Mouse (Mus musculus): ENCODE data around the gene Nr2c2. TPM values are rescaled to one million over a fixed set of nuclear protein-coding genes. Genes with fewer than 3 reads are reported as not detected.

Nr2c2 gene
- total and polyA plus RNA-seq, 2 experiments, result 4.8 to 16.3 TPM

DNA sequence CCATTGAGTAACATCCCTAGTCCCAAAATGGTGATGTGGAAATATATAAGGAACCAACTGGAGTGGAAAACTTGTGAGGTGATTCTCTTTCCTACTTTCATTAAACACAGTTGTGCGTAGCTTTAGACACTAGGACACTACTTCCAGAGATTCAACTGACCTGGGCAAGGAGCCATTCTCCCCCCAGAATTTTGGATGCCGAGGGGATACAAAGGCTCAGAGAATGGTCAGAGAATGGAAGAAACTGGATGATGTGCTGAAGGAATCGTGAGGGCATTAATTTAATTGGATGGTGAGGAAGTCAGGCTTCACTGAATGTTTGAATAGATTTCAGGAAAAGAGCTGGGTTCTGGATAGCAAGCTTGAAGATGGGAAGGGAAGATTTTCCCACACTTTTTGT is 1.5 kb downstream of the Nr2c2 start:
- 27% methylated on average over 3 of the region's 3 CpGs for WGBS
- Histone ChIP-seq H3K4me3 (ENCODE audit: insufficient read depth, low read depth, low read length) (peak overlapping the region; percentile 79), H3K27ac (replicated peaks; ENCODE audit: insufficient read depth, low read depth, low read length) (peak overlapping the region; percentile 49), H3K36me3 (ENCODE audit: control insufficient read depth, insufficient read depth, low read length) (no peaks in the 10 kb centered on the region), H3K27me3 (ENCODE audit: control insufficient read depth, insufficient read depth, low read length) (no peaks in the 10 kb centered on the region), H3K9ac (ENCODE audit: low read depth, low read length) (peak overlapping the region; percentile 48), H3K4me1 (ENCODE audit: control insufficient read depth, insufficient read depth, low read length) (peaks cover 18% of the 10 kb centered on the region), H3K79me2 (ENCODE audit: control insufficient read depth, insufficient read depth, low read length) (peaks cover 18% of the 10 kb centered on the region; the same call in 1 of the 2 replicates)
- DNase-seq (ENCODE audit: extremely low read depth, low read depth, low spot score), result no peak
- TF ChIP-seq CTCF (IDR thresholded peaks at IDR 0.05; ENCODE audit: low read depth, low read length), result no peak
- TF ChIP-seq POLR2A (IDR thresholded peaks at IDR 0.05; ENCODE audit: extremely low read depth, insufficient read depth, low read length), result no peak

GRCm38 (mm10) chr6:92093869-92094268 is 2.7 kb downstream of the Nr2c2 start:
- Histone ChIP-seq H3K4me1 (ENCODE audit: control insufficient read depth, insufficient read depth, low read length) (peaks cover 20% of the 10 kb centered on the region), H3K9ac (ENCODE audit: low read depth, low read length) (no peak overlapping the region), H3K36me3 (ENCODE audit: control insufficient read depth, insufficient read depth, low read length) (no peaks in the 10 kb centered on the region), H3K79me2 (ENCODE audit: control insufficient read depth, insufficient read depth, low read length) (peaks cover 26% of the 10 kb centered on the region; the same call in 1 of the 2 replicates), H3K27ac (replicated peaks; ENCODE audit: insufficient read depth, low read depth, low read length) (no peak overlapping the region), H3K27me3 (ENCODE audit: control insufficient read depth, insufficient read depth, low read length) (no peaks in the 10 kb centered on the region), H3K4me3 (ENCODE audit: insufficient read depth, low read depth, low read length) (no peak overlapping the region)
- TF ChIP-seq CTCF (IDR thresholded peaks at IDR 0.05; ENCODE audit: low read depth, low read length) (no peak), POLR2A (IDR thresholded peaks at IDR 0.05; ENCODE audit: extremely low read depth, insufficient read depth, low read length) (no peak)
- no peak for DNase-seq (ENCODE audit: extremely low read depth, low read depth, low spot score)
- WGBS, result 85% methylated on average over 2 of the region's 2 CpGs

GRCm38 (mm10) chr6:92100679-92101360 is 9.6 kb downstream of the Nr2c2 start:
- H3K79me2 ChIP-seq (ENCODE audit: control insufficient read depth, insufficient read depth, low read length), result peaks cover 20% of the 10 kb centered on the region; the same call in 1 of the 2 replicates
- TF ChIP-seq POLR2A (IDR thresholded peaks at IDR 0.05; ENCODE audit: extremely low read depth, insufficient read depth, low read length) (no peak), CTCF (IDR thresholded peaks at IDR 0.05; ENCODE audit: low read depth, low read length) (no peak)
- no peaks in the 10 kb centered on the region for H3K27me3 ChIP-seq (ENCODE audit: control insufficient read depth, insufficient read depth, low read length)
- no peak overlapping the region for H3K9ac ChIP-seq (ENCODE audit: low read depth, low read length)
- H3K36me3 ChIP-seq (ENCODE audit: control insufficient read depth, insufficient read depth, low read length), result no peaks in the 10 kb centered on the region
- 85% methylated on average over 2 of the region's 2 CpGs for WGBS
- H3K4me3 ChIP-seq (ENCODE audit: insufficient read depth, low read depth, low read length), result no peak overlapping the region
- peak; percentile 24 for DNase-seq (ENCODE audit: extremely low read depth, low read depth, low spot score)
- peaks cover 6% of the 10 kb centered on the region; the same call in 1 of the 2 replicates for H3K4me1 ChIP-seq (ENCODE audit: control insufficient read depth, insufficient read depth, low read length)
- H3K27ac ChIP-seq (replicated peaks; ENCODE audit: insufficient read depth, low read depth, low read length), result no peak overlapping the region

GRCm38 (mm10) chr6:92124547-92124946 is 33.4 kb downstream of the Nr2c2 start:
- no peak for DNase-seq (ENCODE audit: extremely low read depth, low read depth, low spot score)
- no peak overlapping the region for H3K4me3 ChIP-seq (ENCODE audit: insufficient read depth, low read depth, low read length)
- no peaks in the 10 kb centered on the region for H3K27me3 ChIP-seq (ENCODE audit: control insufficient read depth, insufficient read depth, low read length)
- no peak overlapping the region for H3K9ac ChIP-seq (ENCODE audit: low read depth, low read length)
- no peak for TF ChIP-seq POLR2A (IDR thresholded peaks at IDR 0.05; ENCODE audit: extremely low read depth, insufficient read depth, low read length)
- no peak for TF ChIP-seq CTCF (IDR thresholded peaks at IDR 0.05; ENCODE audit: low read depth, low read length)
- no peak overlapping the region for H3K27ac ChIP-seq (replicated peaks; ENCODE audit: insufficient read depth, low read depth, low read length)
- H3K79me2 ChIP-seq (ENCODE audit: control insufficient read depth, insufficient read depth, low read length), result peaks cover 13% of the 10 kb centered on the region; the same call in 1 of the 2 replicates
- peaks cover 2% of the 10 kb centered on the region; the same call in 1 of the 2 replicates for H3K36me3 ChIP-seq (ENCODE audit: control insufficient read depth, insufficient read depth, low read length)
- H3K4me1 ChIP-seq (ENCODE audit: control insufficient read depth, insufficient read depth, low read length), result no peaks in the 10 kb centered on the region

- DNase-seq (ENCODE audit: extremely low read depth, low read depth, low spot score), result no peak
- Histone ChIP-seq H3K4me1 (ENCODE audit: control insufficient read depth, insufficient read depth, low read length) (no peaks in the 10 kb centered on the region; the same call in 1 of the 2 replicates), H3K9ac (ENCODE audit: low read depth, low read length) (no peak overlapping the region), H3K27me3 (ENCODE audit: control insufficient read depth, insufficient read depth, low read length) (no peaks in the 10 kb centered on the region), H3K79me2 (ENCODE audit: control insufficient read depth, insufficient read depth, low read length) (peaks cover 18% of the 10 kb centered on the region; the same call in 1 of the 2 replicates), H3K4me3 (ENCODE audit: insufficient read depth, low read depth, low read length) (no peak overlapping the region), H3K27ac (replicated peaks; ENCODE audit: insufficient read depth, low read depth, low read length) (no peak overlapping the region), H3K36me3 (ENCODE audit: control insufficient read depth, insufficient read depth, low read length) (peaks cover 2% of the 10 kb centered on the region; the same call in 1 of the 2 replicates)
- TF ChIP-seq POLR2A (IDR thresholded peaks at IDR 0.05; ENCODE audit: extremely low read depth, insufficient read depth, low read length) (no peak), CTCF (IDR thresholded peaks at IDR 0.05; ENCODE audit: low read depth, low read length) (no peak)
- 90% methylated on average over 1 of the region's 1 CpGs for WGBS
These were observed 35.8 kb downstream of the Nr2c2 start for GRCm38 (mm10) chr6:92126861-92127468.

DNA sequence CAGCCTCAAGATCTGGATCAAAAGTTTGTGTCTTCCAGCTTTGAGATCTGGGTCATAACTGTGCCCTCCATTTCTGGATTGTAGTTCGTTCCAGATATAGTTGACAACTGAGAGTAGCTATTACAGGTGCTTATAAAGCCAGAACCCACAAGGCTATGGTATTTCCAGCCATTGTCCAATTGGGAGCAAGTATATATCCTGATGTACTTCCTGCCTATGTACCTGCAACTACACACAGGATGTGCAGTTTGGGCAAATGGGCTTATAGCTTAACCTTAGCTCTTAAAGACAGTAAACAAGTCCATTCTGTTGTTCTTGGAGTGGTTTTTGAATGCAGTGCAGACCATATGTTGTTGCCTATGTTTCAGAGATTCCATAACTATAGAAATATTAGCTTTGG is 40.3 kb downstream of the Nr2c2 start:
- WGBS, result 96% methylated on average over 1 of the region's 1 CpGs
- no peak overlapping the region for H3K27ac ChIP-seq (replicated peaks; ENCODE audit: insufficient read depth, low read depth, low read length)
- TF ChIP-seq POLR2A (IDR thresholded peaks at IDR 0.05; ENCODE audit: extremely low read depth, insufficient read depth, low read length) (no peak), CTCF (IDR thresholded peaks at IDR 0.05; ENCODE audit: low read depth, low read length) (no peak)
- no peak for DNase-seq (ENCODE audit: extremely low read depth, low read depth, low spot score)
- no peaks in the 10 kb centered on the region for H3K27me3 ChIP-seq (ENCODE audit: control insufficient read depth, insufficient read depth, low read length)
- H3K4me3 ChIP-seq (ENCODE audit: insufficient read depth, low read depth, low read length), result no peak overlapping the region
- H3K9ac ChIP-seq (ENCODE audit: low read depth, low read length), result no peak overlapping the region
- no peaks in the 10 kb centered on the region; the same call in 1 of the 2 replicates for H3K4me1 ChIP-seq (ENCODE audit: control insufficient read depth, insufficient read depth, low read length)
- no peaks in the 10 kb centered on the region for H3K36me3 ChIP-seq (ENCODE audit: control insufficient read depth, insufficient read depth, low read length)
- H3K79me2 ChIP-seq (ENCODE audit: control insufficient read depth, insufficient read depth, low read length), result peaks cover 13% of the 10 kb centered on the region; the same call in 1 of the 2 replicates

All from liver, adult 2 months (tissue).